Mouse (Mus musculus): ENCODE measurements at regions not wholly inside any gene's neighbourhood (a gene's known extent, or its start where the extent isn't known, plus 50 kb on each side); places are given as distances from the start of the nearest gene placed in this dataset.

DNA sequence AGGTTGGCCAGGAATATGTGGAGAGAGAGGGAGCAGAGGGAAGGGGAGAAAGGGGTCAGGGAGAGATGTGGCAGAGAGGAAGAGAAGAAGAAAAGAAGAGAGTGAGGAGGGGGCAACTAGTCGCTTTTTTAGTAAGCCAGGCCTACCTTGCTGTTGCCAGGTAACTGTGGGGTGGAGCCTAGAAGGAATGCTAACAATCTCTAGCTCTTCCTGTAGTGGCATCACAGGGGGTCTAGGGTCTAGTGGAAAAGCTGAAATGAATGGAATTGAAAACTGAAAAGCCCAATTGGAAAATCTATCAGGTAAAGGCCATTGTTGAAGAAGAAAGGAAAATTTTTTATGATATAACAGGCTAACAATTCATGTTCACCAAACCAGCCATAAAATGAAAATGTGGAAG lies 336.5 kb downstream of the Phf14 start:
- ATAC-seq (ENCODE audit: low FRiP score): no peak
- Histone ChIP-seq H3K27me3 (no peaks in the 10 kb centered on the region), H3K36me3 (replicated peaks) (no peaks in the 10 kb centered on the region), H3K4me1 (no peaks in the 10 kb centered on the region), H3K27ac (no peak overlapping the region), H3K4me3 (replicated peaks) (no peak overlapping the region), H3K4me2 (no peak overlapping the region), H3K9me3 (no peaks in the 10 kb centered on the region), H3K9ac (no peak overlapping the region)
- 30% methylated on average over 1 of the region's 1 CpGs for WGBS

DNA sequence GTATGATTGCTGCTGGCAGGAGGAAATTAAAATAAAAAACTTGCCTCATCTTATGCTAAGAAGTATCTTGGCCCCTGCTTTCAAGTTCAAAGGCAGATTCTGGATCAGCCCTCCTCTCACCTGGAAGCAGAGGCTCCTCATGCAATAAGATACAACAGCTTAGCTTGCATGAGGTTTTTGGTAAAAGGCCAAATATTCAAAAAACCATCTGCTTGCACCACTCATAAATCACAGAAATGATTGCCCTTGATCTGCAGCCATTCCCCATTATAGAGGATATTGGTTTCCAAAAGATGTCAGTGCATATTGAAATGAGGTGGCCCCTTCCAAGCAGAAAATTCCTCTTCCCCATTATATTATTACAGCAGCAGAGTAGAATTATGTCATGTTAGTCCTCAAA lies 340.4 kb downstream of the Phf14 start:
- Histone ChIP-seq H3K4me3 (replicated peaks) (no peak overlapping the region), H3K4me2 (no peak overlapping the region), H3K9me3 (no peaks in the 10 kb centered on the region), H3K4me1 (no peaks in the 10 kb centered on the region), H3K27ac (no peak overlapping the region), H3K9ac (no peak overlapping the region), H3K27me3 (no peaks in the 10 kb centered on the region), H3K36me3 (replicated peaks) (no peaks in the 10 kb centered on the region)
- ATAC-seq (ENCODE audit: low FRiP score): no peak

DNA sequence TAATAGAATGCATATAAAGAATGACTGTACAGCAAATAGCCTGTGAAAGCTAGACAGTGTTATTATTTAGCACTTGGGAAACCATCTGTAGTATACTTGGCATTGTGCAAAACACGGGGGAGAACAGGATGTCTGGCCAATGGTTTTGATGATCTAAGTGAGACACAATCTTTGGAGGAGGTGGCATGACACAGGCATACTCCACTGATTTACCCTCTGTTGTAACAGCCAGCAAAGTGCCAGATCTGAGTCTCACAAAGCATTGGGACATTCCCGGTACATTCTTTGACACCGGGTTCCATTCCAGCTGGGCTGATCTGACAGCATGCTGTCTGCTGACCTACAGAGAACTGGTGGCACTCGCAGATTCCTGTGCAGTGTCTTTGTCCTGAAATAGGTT lies 341.0 kb downstream of the Phf14 start:
- Histone ChIP-seq H3K36me3 (replicated peaks) (no peaks in the 10 kb centered on the region), H3K4me3 (replicated peaks) (no peak overlapping the region), H3K9ac (no peak overlapping the region), H3K4me1 (no peaks in the 10 kb centered on the region), H3K27me3 (no peaks in the 10 kb centered on the region), H3K27ac (no peak overlapping the region), H3K9me3 (no peaks in the 10 kb centered on the region), H3K4me2 (no peak overlapping the region)
- ATAC-seq (ENCODE audit: low FRiP score): no peak
- WGBS: 87% methylated on average over 4 of the region's 4 CpGs

DNA sequence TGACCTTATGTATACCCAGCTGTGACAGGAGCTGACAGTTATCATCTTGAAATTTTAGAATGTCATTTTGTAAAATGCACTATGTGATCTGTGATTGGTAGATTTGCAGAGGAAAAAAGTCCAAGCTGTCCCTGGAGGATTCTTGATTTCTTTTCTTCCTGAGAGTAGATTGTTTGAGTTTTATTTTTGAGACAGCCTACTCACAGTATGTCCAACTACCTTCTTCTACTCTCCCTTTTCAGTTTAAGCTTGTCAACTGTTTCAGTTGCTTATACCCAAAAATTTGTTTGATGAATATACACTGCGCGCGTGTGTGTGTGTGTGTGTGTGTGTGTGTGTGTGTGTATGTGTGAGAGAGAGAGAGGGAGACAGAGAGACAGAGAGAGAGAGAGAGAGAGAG lies 346.9 kb downstream of the Phf14 start:
- Histone ChIP-seq H3K4me2 (no peak overlapping the region), H3K36me3 (replicated peaks) (no peaks in the 10 kb centered on the region), H3K27ac (no peak overlapping the region), H3K4me3 (replicated peaks) (no peak overlapping the region), H3K9ac (no peak overlapping the region), H3K27me3 (no peaks in the 10 kb centered on the region), H3K9me3 (no peaks in the 10 kb centered on the region), H3K4me1 (peaks cover 15% of the 10 kb centered on the region)
- ATAC-seq (ENCODE audit: low FRiP score): no peak
- 94% methylated on average over 3 of the region's 3 CpGs for WGBS

DNA sequence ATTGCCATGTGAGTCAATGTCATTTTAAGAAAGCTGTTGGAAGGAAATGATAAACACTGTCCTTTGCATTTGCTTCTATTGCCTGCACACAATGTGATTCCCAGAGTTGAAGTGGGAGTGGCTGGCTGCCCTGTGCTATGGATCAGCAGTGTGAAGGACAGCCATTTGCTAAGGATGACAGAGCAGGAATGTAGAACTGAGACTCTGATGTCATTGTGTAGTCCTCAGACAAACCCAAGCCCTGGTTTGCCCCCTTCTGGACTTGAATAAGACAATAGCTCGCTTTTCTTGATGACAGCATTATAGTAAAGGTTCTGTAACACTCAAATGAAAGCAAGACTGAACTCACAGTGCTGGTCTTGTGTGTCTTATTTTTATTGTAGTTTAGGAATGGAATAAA lies 347.8 kb downstream of the Phf14 start:
- Histone ChIP-seq H3K4me2 (no peak overlapping the region), H3K4me1 (peaks cover 17% of the 10 kb centered on the region), H3K9ac (no peak overlapping the region), H3K4me3 (replicated peaks) (no peak overlapping the region), H3K9me3 (no peaks in the 10 kb centered on the region), H3K36me3 (replicated peaks) (no peaks in the 10 kb centered on the region), H3K27ac (no peak overlapping the region), H3K27me3 (no peaks in the 10 kb centered on the region)
- 50% methylated on average over 1 of the region's 1 CpGs for WGBS
- no peak for ATAC-seq (ENCODE audit: low FRiP score)

DNA sequence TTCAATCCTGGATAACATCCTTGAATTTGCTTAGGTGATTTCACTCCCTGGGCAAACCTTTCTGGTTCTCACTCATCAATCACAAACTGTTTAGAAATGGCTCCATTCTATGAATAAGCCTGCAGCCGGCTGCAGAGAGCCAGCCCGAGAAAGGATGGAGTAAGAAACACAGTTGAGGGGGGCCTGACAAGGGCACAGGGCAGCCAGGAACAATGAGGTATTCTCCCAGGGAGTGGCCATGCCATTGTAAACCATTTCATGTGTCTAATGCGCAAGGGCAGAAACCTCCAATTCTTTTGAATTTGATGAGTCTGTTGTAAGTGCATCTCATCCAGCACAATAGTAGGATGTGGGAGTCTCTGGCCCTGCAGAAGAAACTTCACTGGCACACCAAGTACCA lies 350.7 kb downstream of the Phf14 start:
- no peaks in the 10 kb centered on the region for H3K27me3 ChIP-seq
- no peaks in the 10 kb centered on the region for H3K36me3 ChIP-seq (replicated peaks)
- ATAC-seq (ENCODE audit: low FRiP score): no peak
- H3K9me3 ChIP-seq: no peaks in the 10 kb centered on the region
- H3K4me3 ChIP-seq (replicated peaks): no peak overlapping the region
- H3K27ac ChIP-seq: no peak overlapping the region
- no peak overlapping the region for H3K4me2 ChIP-seq
- 35% methylated on average over 3 of the region's 3 CpGs for WGBS
- peaks cover 18% of the 10 kb centered on the region for H3K4me1 ChIP-seq
- H3K9ac ChIP-seq: no peak overlapping the region

DNA sequence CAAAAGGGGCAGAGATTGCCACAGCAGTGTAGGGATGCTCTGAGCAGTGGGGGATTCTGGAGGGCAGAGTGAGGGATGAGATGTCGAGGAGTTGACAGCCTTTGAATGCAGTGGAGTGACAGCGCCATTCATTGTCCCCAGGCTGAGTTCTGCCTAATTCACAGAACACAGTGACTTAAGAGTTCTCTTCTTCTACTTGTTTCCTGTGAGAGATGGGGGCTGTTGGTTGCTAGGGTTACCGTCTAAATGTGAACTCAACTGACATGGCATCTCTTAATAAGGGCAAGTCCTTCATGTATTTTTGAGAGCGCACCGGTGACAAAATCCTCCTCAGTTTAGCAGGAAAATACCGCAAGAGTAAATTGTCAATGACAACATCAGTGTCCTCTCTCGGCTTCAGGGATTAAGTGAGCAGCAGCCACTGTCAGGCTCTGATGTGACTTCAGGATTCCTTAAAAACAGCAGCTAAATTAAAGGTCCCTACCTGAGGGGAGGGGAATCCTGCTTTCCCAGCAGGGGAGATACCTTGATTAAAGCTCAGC lies 351.4 kb downstream of the Phf14 start:
- ATAC-seq (ENCODE audit: low FRiP score): peak; percentile 57; the same call in 1 of the 2 replicates
- peaks cover 18% of the 10 kb centered on the region for H3K4me1 ChIP-seq
- no peak overlapping the region for H3K9ac ChIP-seq
- 23% methylated on average over 7 of the region's 7 CpGs for WGBS
- H3K9me3 ChIP-seq: no peaks in the 10 kb centered on the region
- no peaks in the 10 kb centered on the region for H3K27me3 ChIP-seq
- 0 out of 2 replicates have a peak overlapping the region, but pooled peaks have one; percentile 0 for H3K4me3 ChIP-seq (replicated peaks)
- H3K4me2 ChIP-seq: peak overlapping the region; percentile 36
- no peak overlapping the region; the same call in 1 of the 2 replicates for H3K27ac ChIP-seq
- H3K36me3 ChIP-seq (replicated peaks): no peaks in the 10 kb centered on the region

DNA sequence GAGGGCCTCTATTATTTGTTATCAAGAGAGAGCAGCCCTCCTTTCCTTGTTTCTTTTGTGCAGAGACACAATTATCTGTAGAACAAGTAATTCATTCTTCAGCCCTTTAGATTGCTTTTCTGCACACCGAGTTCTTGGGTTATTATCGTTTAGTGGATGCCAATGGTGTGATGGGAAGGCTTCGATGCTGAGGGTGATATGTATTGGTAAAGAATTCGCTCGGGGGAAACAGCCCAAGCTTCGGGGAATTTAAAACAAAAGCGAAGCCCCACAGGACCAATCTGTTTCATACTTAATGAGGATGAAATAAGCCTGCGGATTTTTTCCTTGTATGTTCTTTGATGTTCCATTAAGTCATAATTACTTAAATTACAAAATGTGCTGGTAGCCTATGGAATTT lies 352.0 kb downstream of the Phf14 start:
- Histone ChIP-seq H3K4me3 (replicated peaks) (0 out of 2 replicates have a peak overlapping the region, but pooled peaks have one; percentile 0), H3K9ac (no peak overlapping the region), H3K27ac (no peak overlapping the region; the same call in 1 of the 2 replicates), H3K9me3 (no peaks in the 10 kb centered on the region), H3K4me2 (peak overlapping the region; percentile 36), H3K36me3 (replicated peaks) (no peaks in the 10 kb centered on the region), H3K27me3 (no peaks in the 10 kb centered on the region), H3K4me1 (peaks cover 18% of the 10 kb centered on the region)
- WGBS: 21% methylated on average over 8 of the region's 8 CpGs
- ATAC-seq (ENCODE audit: low FRiP score): 0 out of 2 replicates have a peak, but pooled peaks have one; percentile 37

DNA sequence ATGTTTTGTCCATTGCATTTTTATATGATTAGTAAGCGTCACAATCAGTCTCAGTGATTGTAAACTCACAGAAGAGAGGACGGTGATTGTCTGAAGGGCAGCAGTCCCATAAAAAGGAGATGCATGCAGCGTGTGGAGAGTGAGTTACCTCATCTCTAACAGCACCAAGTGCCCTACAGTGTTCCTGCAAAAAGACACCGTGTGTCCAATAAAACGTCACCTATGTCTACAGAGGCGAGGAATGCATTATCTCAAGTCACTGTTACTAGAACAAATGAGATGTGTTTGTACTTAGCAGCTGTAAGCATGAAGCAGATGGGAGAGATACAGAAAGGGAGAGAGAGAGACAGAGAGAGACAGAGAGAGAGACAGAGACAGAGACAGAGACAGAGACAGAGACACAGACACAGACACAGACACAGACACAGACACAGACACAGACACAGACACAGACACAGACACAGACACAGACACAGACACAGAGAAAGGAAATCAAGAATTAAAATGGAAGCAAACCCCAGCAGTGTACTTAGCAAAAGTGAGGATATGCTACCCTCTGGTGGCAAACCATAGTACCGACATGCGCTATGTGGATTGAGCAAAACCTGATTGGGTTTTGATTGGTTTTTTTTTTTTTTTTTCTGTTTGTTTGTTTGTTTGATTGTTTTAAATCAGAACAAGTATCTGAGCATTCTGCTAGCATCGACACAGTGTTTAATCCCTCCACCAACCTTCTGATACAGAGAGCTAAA lies 352.9 kb downstream of the Phf14 start:
- peak overlapping the region; percentile 33 for H3K4me2 ChIP-seq
- H3K36me3 ChIP-seq (replicated peaks): no peaks in the 10 kb centered on the region

More for the DNA sequence above, 352.9 kb downstream of the Phf14 start:
- no peaks in the 10 kb centered on the region for H3K9me3 ChIP-seq
- H3K9ac ChIP-seq: no peak overlapping the region
- peaks cover 18% of the 10 kb centered on the region for H3K4me1 ChIP-seq
- ATAC-seq (ENCODE audit: low FRiP score): peak; percentile 89
- H3K27me3 ChIP-seq: no peaks in the 10 kb centered on the region
- 36% methylated on average over 9 of the region's 9 CpGs for WGBS
- H3K4me3 ChIP-seq (replicated peaks): no peak overlapping the region
- H3K27ac ChIP-seq: no peak overlapping the region
